Mouse (Mus musculus) natural killer cell, adult 2 months (primary cell): ENCODE results near the gene Ubl5.
A peak's percentile ranks its signal among the peaks of the same experiment; 100 is the strongest.
"Not testable (repeated sequence)": the region's sequence is repeated elsewhere in the genome, so short reads cannot be mapped to it uniquely, and the experiment has no call there.

Experiments
- DNase-seq, 2 experiments: peaks; one replicate each; pipeline ENCODE4 v3.0.0; 2022; ENCODE audit warnings: low spot score in 2 of 2

The Ubl5 gene

DNA sequence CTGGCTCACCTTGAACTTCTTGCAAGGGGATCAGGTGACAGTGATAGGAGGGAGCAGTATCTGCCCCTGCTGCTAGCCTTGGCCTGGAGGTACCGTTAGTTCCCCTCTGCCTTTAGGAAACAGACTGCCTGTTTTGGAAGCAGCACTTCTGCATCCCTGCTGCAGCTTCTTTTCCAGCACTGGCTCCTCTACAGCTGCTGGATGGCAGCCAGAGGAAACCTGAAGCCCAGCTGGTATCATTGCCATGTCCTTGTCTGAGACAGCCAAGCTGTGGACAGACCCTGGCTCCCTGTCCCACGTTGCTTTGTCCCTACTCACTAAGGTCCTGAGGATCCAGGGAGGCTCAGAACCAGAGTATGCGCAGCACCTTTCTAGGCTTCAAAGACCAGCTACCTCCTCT, 14.9 kb downstream of the Ubl5 start:
- DNase-seq = no peak

DNA sequence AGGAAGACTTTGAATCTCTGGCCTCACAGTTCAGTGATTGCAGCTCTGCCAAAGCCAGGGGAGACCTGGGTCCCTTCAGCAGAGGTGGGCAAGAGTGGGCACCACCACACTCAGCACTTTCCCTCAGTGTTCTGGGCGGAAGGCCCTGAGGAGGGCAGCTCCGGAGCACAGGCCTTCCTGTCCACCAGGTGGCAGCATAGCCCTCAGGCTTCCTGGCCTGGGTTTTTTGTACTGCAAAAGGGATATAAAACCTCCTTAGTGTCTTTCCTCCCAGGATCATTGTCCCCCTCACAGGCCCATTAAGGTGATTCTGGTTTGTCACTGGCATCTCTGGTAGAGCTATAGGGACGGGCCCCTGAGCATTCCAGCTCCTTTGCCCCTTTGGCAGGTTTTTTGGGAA, 19.6 kb downstream of the Ubl5 start:
- DNase-seq = peak; percentile 29 to 47

GRCm38 (mm10) chr9:20662874-20663273, 20.2 kb downstream of the Ubl5 start:
- no peak for DNase-seq

DNA sequence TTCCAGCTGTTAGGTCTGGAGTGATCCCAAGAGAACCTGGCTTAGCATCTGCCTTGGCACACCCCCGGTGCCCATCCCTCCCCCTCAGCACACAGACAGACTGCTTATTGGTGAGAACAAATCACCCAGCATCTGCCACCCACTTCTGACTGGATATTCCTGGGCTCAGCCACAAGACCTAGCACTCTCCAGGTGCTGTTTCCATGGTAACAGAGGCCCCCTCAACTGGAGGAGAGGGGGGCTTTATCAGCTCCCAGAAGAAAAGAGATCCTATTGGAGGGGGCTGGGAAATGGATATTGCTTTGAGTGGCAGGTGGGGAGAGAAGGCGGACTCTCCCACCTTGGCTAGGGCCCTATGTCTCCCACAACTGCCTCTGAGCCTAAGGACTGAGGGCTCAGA, 21.3 kb downstream of the Ubl5 start:
- no peak for DNase-seq

DNA sequence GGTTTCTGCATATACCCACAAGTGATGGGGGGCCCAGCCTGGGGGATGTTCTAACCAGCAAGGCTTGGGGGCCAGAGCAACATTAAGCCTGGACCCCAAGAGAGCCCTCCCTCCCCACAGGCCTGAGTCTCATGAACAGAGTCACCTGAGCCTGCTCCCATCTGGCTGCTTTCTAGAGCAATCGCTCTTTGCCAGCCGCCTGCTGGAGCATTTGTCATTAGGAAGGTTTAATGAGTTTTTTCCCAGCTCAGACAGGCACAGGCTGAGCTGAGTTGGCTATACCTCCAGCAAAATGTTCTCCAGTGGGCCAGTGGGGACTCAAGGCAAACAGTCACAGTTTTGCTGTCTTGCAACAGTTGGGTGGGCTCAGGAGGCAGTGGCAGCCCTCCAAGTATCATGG, 21.7 kb downstream of the Ubl5 start:
- no peak for DNase-seq

DNA sequence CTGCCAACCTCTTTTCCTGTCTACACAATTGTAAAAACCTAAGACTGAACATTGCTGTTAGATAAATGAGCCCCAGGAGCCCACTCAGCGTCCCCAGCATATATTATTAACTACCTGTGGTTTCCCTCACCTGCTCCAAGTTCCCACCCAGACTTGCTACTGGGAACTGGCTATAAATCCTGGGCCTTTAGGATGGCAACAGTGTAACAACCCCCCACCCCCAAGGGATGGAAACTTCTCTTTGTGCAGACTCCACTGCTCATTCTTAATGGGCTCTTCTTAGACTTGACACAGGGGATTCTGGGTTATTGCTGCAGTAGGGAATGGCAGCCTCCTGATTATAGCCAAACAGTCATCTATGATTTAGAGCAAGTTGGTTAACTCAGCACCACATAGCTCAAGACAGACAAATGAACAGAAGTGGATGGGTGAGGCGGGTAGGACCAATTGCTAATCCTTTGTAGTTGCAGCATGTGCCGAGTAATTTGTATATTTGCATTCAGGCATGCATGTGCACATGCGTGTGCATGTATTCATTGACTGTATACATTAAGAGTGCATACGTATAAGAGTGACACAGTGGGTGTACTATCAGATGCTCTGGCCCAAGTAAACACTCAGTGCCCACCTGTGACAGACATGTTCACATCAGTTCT, 22.4 kb downstream of the Ubl5 start:
- DNase-seq = no peak

DNA sequence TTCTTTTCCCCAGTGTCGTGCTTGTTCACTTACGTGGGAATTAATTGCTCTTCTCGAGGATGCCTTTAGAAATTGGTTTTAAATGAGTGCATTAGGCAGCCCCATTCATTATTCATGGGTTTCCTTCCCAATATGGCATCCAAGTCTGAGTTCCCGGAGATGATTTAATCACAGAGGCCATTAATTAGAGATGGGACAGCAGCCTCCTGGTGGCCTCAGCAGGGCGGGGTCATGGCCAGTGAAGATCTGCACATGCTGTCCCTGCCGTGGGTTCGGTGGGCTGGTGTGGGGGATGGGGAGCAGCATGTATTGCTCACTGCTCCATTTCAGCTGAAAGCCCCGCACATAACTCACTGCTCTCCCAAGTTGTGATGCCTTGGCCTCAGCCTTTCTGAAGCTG, 23.2 kb downstream of the Ubl5 start:
- no peak for DNase-seq

DNA sequence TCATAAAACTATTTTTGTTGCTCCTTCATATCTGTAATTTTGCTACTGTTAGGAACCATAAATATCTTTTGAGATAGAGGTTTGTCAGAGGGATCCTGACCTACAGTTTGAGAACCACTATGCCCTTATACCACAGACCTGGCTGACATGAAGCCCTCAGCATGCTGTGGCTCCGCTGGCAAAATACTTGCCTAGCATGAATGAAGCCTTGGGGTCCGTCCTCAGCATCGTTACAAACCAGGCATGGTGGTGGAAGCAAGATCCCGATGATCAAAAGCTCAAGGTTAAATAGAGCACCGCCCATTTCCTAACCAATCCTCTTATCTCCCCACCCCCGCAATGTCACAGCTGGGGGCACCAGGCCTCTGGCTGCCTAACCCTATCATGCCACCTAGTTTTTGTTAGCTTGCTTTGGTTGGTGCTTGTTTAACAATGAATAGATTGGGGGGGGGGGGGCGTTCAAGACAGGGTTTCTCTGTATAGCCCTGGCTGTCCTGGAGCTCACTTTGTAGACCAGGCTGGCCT, 23.9 kb downstream of the Ubl5 start:
- DNase-seq = no peak

- no peak for DNase-seq
These were observed 25.4 kb downstream of the Ubl5 start for GRCm38 (mm10) chr9:20668065-20668464.

- DNase-seq = no peak
These were observed 29.4 kb downstream of the Ubl5 start for GRCm38 (mm10) chr9:20672047-20672446.

- DNase-seq = no peak
These were observed 35.2 kb downstream of the Ubl5 start for GRCm38 (mm10) chr9:20677892-20678291.

DNA sequence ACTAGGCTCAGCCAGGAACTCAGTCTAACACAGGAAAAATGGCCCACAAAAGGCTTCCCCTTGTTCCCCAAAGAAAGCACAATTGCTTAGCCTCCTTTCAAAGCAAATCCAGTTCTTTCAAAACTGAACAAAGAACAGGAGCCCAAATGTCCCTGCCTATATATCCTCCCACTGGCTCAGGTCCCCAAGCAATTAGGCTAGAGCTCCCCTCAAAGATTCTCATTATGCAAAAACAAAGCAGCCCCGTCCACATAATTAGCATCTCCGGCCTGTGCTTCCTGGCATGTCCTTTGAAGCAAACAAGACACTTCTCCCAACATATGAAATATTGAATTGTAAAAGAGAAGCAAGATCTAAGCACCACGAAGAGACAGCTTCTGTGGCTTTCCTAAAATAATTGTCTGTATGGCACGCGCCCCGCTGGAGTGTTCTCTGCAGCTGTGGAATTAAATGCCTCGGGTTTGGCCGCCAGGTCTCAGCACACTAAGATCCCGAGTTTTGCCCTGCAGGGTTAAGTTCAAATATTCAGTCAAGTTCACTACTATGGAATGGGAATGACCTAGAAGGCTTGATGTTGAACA, 37.8 kb downstream of the Ubl5 start:
- no peak for DNase-seq

DNA sequence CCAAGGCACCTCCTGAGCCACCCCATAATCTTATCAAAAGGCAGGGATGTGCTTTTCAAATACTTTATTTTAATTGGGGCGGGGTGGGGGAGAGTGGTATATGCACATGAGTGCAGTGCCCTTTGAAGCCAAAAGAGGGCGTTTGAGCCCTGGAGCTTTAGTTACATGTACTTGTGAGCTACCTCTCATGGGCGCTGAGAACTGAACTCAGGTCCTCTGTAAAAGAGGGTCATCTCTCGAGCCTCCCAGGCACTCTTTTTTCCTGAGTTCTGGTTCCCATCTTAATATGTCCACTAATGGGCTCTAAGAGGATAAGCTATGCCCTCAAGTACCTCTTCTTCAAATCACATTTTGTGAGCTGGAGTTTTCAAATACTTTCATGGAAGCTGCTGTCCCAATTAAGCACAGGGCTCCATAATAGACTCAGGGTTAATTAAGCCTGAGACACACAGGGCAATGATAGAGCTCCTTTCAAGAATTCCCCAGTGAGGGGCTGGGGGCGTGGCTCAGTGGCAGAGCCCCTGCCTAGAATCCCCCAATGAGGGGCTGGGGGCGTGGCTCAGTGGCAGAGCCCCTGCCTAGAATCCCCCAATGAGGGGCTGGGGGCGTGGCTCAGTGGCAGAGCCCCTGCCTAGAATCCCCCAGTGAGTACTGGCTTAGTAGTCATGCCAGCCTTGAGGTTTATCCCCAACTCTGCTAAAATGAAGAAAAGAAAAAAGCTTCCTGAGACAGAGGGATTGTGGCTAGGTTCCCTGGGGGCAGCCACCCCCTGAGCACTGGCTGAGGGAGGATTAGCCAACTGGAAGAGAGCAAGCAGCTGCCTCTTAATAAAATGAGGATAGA, 39.1 kb downstream of the Ubl5 start:
- DNase-seq = no peak

- no peak for DNase-seq
These were observed 39.7 kb downstream of the Ubl5 start for GRCm38 (mm10) chr9:20682389-20682722.

- DNase-seq = no peak
These were observed 42.6 kb downstream of the Ubl5 start for GRCm38 (mm10) chr9:20685081-20685861.

- DNase-seq = no peak
These were observed 46.7 kb downstream of the Ubl5 start for GRCm38 (mm10) chr9:20689403-20689802.

GRCm38 (mm10) chr9:20689913-20690312, 47.2 kb downstream of the Ubl5 start:
- no peak for DNase-seq

DNA sequence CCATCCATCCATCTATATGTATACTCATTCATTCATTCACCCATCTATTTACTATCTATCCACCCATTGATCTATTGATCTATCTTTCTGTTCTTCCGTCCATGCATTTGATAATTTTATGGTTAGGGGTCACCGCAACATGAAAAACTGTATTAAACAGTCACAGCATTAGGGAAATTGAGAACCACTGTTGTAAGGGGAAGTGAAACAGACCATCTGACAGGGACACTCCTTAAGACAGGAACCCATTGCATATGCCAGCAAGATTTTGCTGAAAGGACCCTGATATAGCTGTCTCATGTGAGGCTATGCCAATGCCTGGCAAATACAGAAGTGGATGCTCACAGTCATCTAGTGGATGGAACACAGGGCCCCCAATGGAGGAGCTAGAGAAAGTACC, 47.8 kb downstream of the Ubl5 start:
- DNase-seq = not testable (repeated sequence)

DNA sequence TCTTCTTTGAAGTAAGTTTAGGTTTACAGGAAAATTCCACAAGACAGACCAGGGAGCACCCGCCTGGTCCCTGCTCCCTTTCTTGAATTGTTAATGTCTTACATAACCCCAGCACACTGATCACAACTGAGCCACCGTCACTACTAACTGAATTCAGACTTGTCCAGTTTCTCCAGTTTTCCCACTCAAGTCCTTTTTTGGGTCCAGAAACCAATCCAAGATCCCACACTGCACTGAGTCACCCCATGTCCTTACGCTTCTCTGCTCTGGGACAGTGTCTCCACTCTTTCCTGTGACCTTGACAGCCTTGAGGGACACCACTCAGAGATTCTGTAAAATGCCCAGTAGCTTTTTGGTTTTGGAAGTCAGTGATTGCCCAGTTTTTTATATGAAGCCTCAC, 50.2 kb downstream of the Ubl5 start:
- DNase-seq = no peak

DNA sequence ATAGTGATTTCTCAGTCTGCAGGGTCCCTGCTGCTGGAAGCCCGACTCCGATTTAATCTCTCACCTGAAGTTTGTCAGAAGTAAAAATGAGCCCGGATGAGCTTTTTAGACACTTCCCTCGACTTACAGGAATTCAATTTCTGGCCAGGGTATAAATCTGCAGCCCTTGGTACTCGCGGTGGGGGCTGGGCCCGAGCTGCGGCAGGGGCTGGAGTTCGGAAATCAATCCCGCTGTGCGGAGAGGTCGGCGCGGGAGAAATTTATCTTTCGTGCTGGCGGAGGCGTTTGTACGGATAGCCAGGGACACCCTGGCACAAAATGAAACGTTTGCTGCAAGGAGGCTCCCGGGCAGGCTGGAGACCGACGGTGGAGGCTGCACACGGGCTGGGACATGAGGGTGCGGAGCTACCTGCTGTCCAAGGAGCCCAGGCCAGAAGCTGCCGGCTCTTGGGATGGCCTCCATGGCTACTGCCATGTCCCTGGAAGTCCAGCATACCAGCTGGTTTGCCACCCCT, 52.1 kb downstream of the Ubl5 start:
- DNase-seq = no peak

DNA sequence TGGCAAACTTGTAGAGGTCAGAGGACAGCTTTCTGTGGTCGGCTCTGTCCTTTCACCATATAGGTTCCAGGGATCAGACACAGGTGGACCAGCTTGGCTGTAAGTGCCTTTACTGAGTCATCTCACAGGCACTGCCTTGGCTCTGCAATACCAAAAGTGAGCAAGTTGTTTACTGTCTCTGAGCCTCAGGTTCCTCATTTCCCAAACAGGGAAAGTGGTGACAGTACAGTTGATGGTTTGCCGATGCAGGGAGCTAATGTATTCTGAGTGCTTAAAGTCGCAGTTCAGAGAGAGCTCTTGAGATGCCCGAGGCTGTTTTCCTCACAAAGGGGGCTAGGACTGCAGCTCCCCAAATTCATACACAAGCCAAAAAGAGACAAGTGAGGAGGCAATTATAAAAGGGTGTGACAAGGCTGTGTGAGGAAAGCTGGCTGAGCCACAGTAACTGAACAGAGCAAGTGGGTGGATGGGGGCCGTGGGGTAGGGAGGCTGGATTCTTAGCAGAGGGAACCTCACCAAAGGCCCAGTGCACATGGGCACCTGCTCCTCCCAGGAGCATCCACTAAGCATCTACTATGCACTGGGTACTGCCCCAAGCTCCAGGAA, 53.5 kb downstream of the Ubl5 start:
- DNase-seq = no peak
